Mouse (Mus musculus): Measurements from ENCODE around the gene Zdhhc1.

GRCm38 (mm10) chr8:105504617-105505016, 7.9 kb upstream of the Zdhhc1 start:
- no peak for TF ChIP-seq CTCF (IDR thresholded peaks at IDR 0.05; ENCODE audit: borderline replicate concordance, insufficient read depth, low read length)
- TF ChIP-seq POLR2A (IDR thresholded peaks at IDR 0.05; ENCODE audit: low read depth, low read length), result no peak
